Comparison of ENCODE assay signal across 9 mouse cellular contexts in genomic region chr2:105108703-105109158, GRCm38 (mm10). TPM values are rescaled to one million over a fixed set of nuclear protein-coding genes. Genes with fewer than 3 reads are reported as not detected.
DNase-seq lines count a peak whose midpoint lies in the region; ATAC-seq and TF ChIP-seq lines count a peak whose summit lies in the region.
"Had no signal": no experiment of that assay in that cellular context is flagged by ENCODE, and none has a peak within 500 bp of the region (broad histone marks: within the 10 kb centered on the region; RNA-seq: fewer than 3 reads in every experiment).

No protein-coding gene starts in this region.

- H3K9ac ChIP-seq in ES-Bruce4 (ENCODE audit: low read depth, poor library complexity, severe bottlenecking): no peak overlapping the region
- H3K9ac ChIP-seq in embryonic facial prominence, embryonic 15.5 days: no peak overlapping the region
- H3K9ac ChIP-seq: liver, embryonic 15.5 days had no signal

- no peak overlapping the region for H3K4me2 ChIP-seq in embryonic facial prominence, embryonic 15.5 days (replicated peaks)
- H3K4me2 ChIP-seq: liver, embryonic 15.5 days had no signal

- DNase-seq in adrenal gland, adult 8-10 months: peak; percentile 85
- peak; percentile 52 for DNase-seq in heart, postnatal 25 days (ENCODE audit: low spot score)
- peak; percentile 89 to 90 for DNase-seq in kidney, postnatal 36 days
- DNase-seq in lung, postnatal 25 days (ENCODE audit: low spot score): peak; percentile 56
- peak; percentile 21 for DNase-seq in skeletal muscle tissue, adult 2 months (ENCODE audit: low read depth, low spot score)

- TF ChIP-seq CTCF in ES-Bruce4 (IDR thresholded peaks at IDR 0.05; ENCODE audit: low read depth, low read length): peak; percentile 15

- H3K4me1 ChIP-seq in ES-Bruce4 (ENCODE audit: control insufficient read depth, insufficient read depth, low read length): peaks cover 2% of the 10 kb centered on the region
- no peaks in the 10 kb centered on the region for H3K4me1 ChIP-seq in embryonic facial prominence, embryonic 15.5 days
- H3K4me1 ChIP-seq: liver, embryonic 15.5 days had no signal

- no peaks in the 10 kb centered on the region for H3K36me3 ChIP-seq in ES-Bruce4 (ENCODE audit: control insufficient read depth, insufficient read depth, low read length, poor library complexity, severe bottlenecking)
- H3K36me3 ChIP-seq in embryonic facial prominence, embryonic 15.5 days: no peaks in the 10 kb centered on the region
- H3K36me3 ChIP-seq: liver, embryonic 15.5 days had no signal

- intact Hi-C loops in heart, postnatal 25 days (cut with DNase I): loop anchor here (10.0 kb wide), 1 partner anchor 116 kb away; the partner anchor contains the start of gene Them7

- no peak for TF ChIP-seq POLR2A in ES-Bruce4 (IDR thresholded peaks at IDR 0.05; ENCODE audit: insufficient read depth, low read length)

- no peaks in the 10 kb centered on the region for H3K27me3 ChIP-seq in ES-Bruce4 (ENCODE audit: control insufficient read depth, insufficient read depth, low read length, poor library complexity, severe bottlenecking)
- H3K27me3 ChIP-seq in embryonic facial prominence, embryonic 15.5 days: peaks cover 21% of the 10 kb centered on the region

- ATAC-seq in embryonic facial prominence, embryonic 15.5 days (ENCODE audit: insufficient number of reproducible peaks, low FRiP score, low TSS enrichment, low read depth): peak; percentile 63
- no peak for ATAC-seq in megakaryocyte, adult 5-6 weeks (ENCODE audit: poor library complexity, severe bottlenecking)

- WGBS in embryonic facial prominence, embryonic 15.5 days: 14% methylated on average over 6 of the region's 6 CpGs

- no peak overlapping the region for H3K4me3 ChIP-seq in ES-Bruce4 (ENCODE audit: low read depth, low read length)
- H3K4me3 ChIP-seq in embryonic facial prominence, embryonic 15.5 days (replicated peaks): no peak overlapping the region
- H3K4me3 ChIP-seq: liver, embryonic 15.5 days had no signal

- H3K9me3 ChIP-seq in ES-Bruce4 (replicated peaks; ENCODE audit: control insufficient read depth, insufficient read depth, low read length, poor library complexity, severe bottlenecking): no peaks in the 10 kb centered on the region; the same call in 1 of the 2 replicates
- no peaks in the 10 kb centered on the region for H3K9me3 ChIP-seq in embryonic facial prominence, embryonic 15.5 days (replicated peaks)
- H3K9me3 ChIP-seq: liver, embryonic 15.5 days had no signal

- no peak overlapping the region for H3K27ac ChIP-seq in ES-Bruce4 (ENCODE audit: insufficient read depth, low read length)
- no peak overlapping the region for H3K27ac ChIP-seq in embryonic facial prominence, embryonic 15.5 days (replicated peaks)
- H3K27ac ChIP-seq: liver, embryonic 15.5 days had no signal

- TF ChIP-seq EP300 in ES-Bruce4 (IDR thresholded peaks at IDR 0.05; ENCODE audit: insufficient read depth, low read depth, low read length): no peak

RNA-seq across cellular contexts. Expression of gene Gm11060, which starts 16.9 kb away (rescaled TPM):
- not detected in 2 replicates for polyA plus RNA-seq in ES-Bruce4 (2011; ENCODE audit: insufficient read depth, insufficient read length, low read depth, missing spikeins)
- total RNA-seq in adrenal gland, adult 8-10 months (2022): not detected
- polyA plus RNA-seq in embryonic facial prominence, embryonic 15.5 days (2015; fragmentation: Nextera tagmentation; extraction: Ambion mirVana): not detected in 2 replicates
- not detected for total RNA-seq in heart, postnatal 25 days (2021)
- not detected in 2 replicates for total RNA-seq in megakaryocyte, adult 5-6 weeks (2015)
- not detected in 2 replicates for total RNA-seq in megakaryocyte, adult 5-6 weeks (2017)
- polyA plus RNA-seq: liver, embryonic 15.5 days had no signal

RNA-seq across cellular contexts. Expression of gene Wt1, which starts 17.6 kb away (rescaled TPM):
- polyA plus RNA-seq in ES-Bruce4 (2011; ENCODE audit: insufficient read depth, insufficient read length, low read depth, missing spikeins): 4.1 and 4.6 TPM in 2 replicates
- total RNA-seq in adrenal gland, adult 8-10 months (2022): 1 to 10 TPM; 1.1 to 3.2 (median 2.5) TPM
- 0.45 and 0.58 TPM in 2 replicates for polyA plus RNA-seq in embryonic facial prominence, embryonic 15.5 days (2015; fragmentation: Nextera tagmentation; extraction: Ambion mirVana)
- total RNA-seq in heart, postnatal 25 days (2021): 1 to 10 TPM; 6.0 to 6.6 TPM
- not detected in 2 replicates for total RNA-seq in megakaryocyte, adult 5-6 weeks (2015)
- not detected in 2 replicates for total RNA-seq in megakaryocyte, adult 5-6 weeks (2017)

Comparison
In these comparisons a context has a peak if more than half of its experiments do, and no peak if none do; other contexts are left out.
1. DNase-seq: peak in every context shown above with its lines; median percentile 90 in kidney, postnatal 36 days; 85 in adrenal gland, adult 8-10 months; 56 in lung, postnatal 25 days; 52 in heart, postnatal 25 days; 21 in skeletal muscle tissue, adult 2 months.